10 mouse cellular contexts compared by ENCODE assay signal in genomic region chr6:77222849-77223638, GRCm38 (mm10). TPM values are rescaled to one million over a fixed set of nuclear protein-coding genes. Genes with fewer than 3 reads are reported as not detected.
DNase-seq lines count a peak whose midpoint lies in the region; ATAC-seq and TF ChIP-seq lines count a peak whose summit lies in the region.
"Had no signal": no experiment of that assay in that cellular context is flagged by ENCODE, and none has a peak within 500 bp of the region (broad histone marks: within the 10 kb centered on the region; RNA-seq: fewer than 3 reads in every experiment).

No protein-coding gene starts in this region.

- H3K4me1 ChIP-seq in kidney, embryonic 16.5 days (ENCODE audit: insufficient read depth, low read length): no peaks in the 10 kb centered on the region
- peaks cover 8% of the 10 kb centered on the region; the same call in 1 of the 2 replicates for H3K4me1 ChIP-seq in forebrain, postnatal 0 days (ENCODE audit: insufficient read depth)
- H3K4me1 ChIP-seq in stomach, postnatal 0 days (replicated peaks; ENCODE audit: control insufficient read depth, insufficient read depth): no peaks in the 10 kb centered on the region
- H3K4me1 ChIP-seq: heart, embryonic 15.5 days had no signal

- no peak overlapping the region for H3K9ac ChIP-seq in kidney, embryonic 16.5 days (replicated peaks; ENCODE audit: low read length)
- H3K9ac ChIP-seq in forebrain, postnatal 0 days: no peak overlapping the region
- no peak overlapping the region for H3K9ac ChIP-seq in stomach, postnatal 0 days (ENCODE audit: low read length)
- H3K9ac ChIP-seq: heart, embryonic 15.5 days; lung, embryonic 14.5 days had no signal

- H3K27ac ChIP-seq in kidney, embryonic 16.5 days (ENCODE audit: low read length): no peak overlapping the region
- no peak overlapping the region for H3K27ac ChIP-seq in forebrain, postnatal 0 days (ENCODE audit: low read depth, low read length)
- no peak overlapping the region for H3K27ac ChIP-seq in stomach, postnatal 0 days (replicated peaks)
- H3K27ac ChIP-seq: heart, embryonic 15.5 days had no signal

- no peak for DNase-seq in kidney, adult 9 months
- peak; percentile 73 for DNase-seq in forebrain, postnatal 0 days
- DNase-seq in left cerebral cortex, adult 11 months (ENCODE audit: low spot score): peak; percentile 47
- peak; percentile 40 for DNase-seq in right cerebral cortex, postnatal 14 days
- no peak for DNase-seq in gastrocnemius, postnatal 10 days
- no peak for DNase-seq in heart, adult 9 months (ENCODE audit: low spot score in 2 of 2)
- DNase-seq in stomach, postnatal 0 days (ENCODE audit: low spot score): no peak
- DNase-seq: lung, embryonic 14.5 days had no signal

- H3K9me3 ChIP-seq in kidney, embryonic 16.5 days (ENCODE audit: low read length): no peaks in the 10 kb centered on the region
- no peaks in the 10 kb centered on the region for H3K9me3 ChIP-seq in forebrain, postnatal 0 days (ENCODE audit: low read length)
- H3K9me3 ChIP-seq in stomach, postnatal 0 days (ENCODE audit: control insufficient read depth, low read length): no peaks in the 10 kb centered on the region
- H3K9me3 ChIP-seq: heart, embryonic 15.5 days had no signal

- H3K36me3 ChIP-seq in kidney, embryonic 16.5 days (ENCODE audit: insufficient read depth, low read length): no peaks in the 10 kb centered on the region
- no peaks in the 10 kb centered on the region for H3K36me3 ChIP-seq in forebrain, postnatal 0 days (ENCODE audit: insufficient read depth)
- no peaks in the 10 kb centered on the region for H3K36me3 ChIP-seq in stomach, postnatal 0 days (ENCODE audit: control insufficient read depth, insufficient read depth, low read length)
- H3K36me3 ChIP-seq: heart, embryonic 15.5 days had no signal

- TF ChIP-seq CTCF in forebrain, postnatal 0 days (IDR thresholded peaks at IDR 0.05; ENCODE audit: low read depth): no peak
- TF ChIP-seq CTCF in stomach, postnatal 0 days (IDR thresholded peaks at IDR 0.05; ENCODE audit: low read depth): no peak

- no peak for TF ChIP-seq EP300 in stomach, postnatal 0 days (optimal IDR thresholded peaks at IDR 0.05)

- no peak overlapping the region for H3K4me3 ChIP-seq in kidney, embryonic 16.5 days (ENCODE audit: low read length)
- H3K4me3 ChIP-seq in forebrain, postnatal 0 days (ENCODE audit: low read depth, low read length): no peak overlapping the region
- H3K4me3 ChIP-seq in stomach, postnatal 0 days (ENCODE audit: low read depth, low read length): no peak overlapping the region
- H3K4me3 ChIP-seq: heart, embryonic 15.5 days had no signal

- ATAC-seq in kidney, embryonic 16.5 days (ENCODE audit: low FRiP score, low TSS enrichment): peak; percentile 77
- peak; percentile 91 for ATAC-seq in forebrain, postnatal 0 days
- no peak for ATAC-seq in stomach, postnatal 0 days (ENCODE audit: low FRiP score, low TSS enrichment)

- no peak overlapping the region for H3K4me2 ChIP-seq in kidney, embryonic 16.5 days (replicated peaks; ENCODE audit: low read depth, low read length)
- peak overlapping the region; percentile 8; the same call in 1 of the 2 replicates for H3K4me2 ChIP-seq in forebrain, postnatal 0 days (ENCODE audit: low read depth)
- H3K4me2 ChIP-seq in stomach, postnatal 0 days (replicated peaks; ENCODE audit: low read depth): no peak overlapping the region
- H3K4me2 ChIP-seq: heart, embryonic 15.5 days; lung, embryonic 14.5 days had no signal

- no peaks in the 10 kb centered on the region for H3K27me3 ChIP-seq in kidney, embryonic 16.5 days (ENCODE audit: insufficient read depth, low read length)
- no peaks in the 10 kb centered on the region for H3K27me3 ChIP-seq in forebrain, postnatal 0 days (ENCODE audit: insufficient read depth, low read length)
- no peaks in the 10 kb centered on the region for H3K27me3 ChIP-seq in stomach, postnatal 0 days (ENCODE audit: control insufficient read depth, insufficient read depth, low read length)
- H3K27me3 ChIP-seq: heart, embryonic 15.5 days had no signal

- WGBS in kidney, embryonic 16.5 days: 55% methylated on average over 16 of the region's 16 CpGs
- 19% methylated on average over 16 of the region's 16 CpGs for WGBS in forebrain, postnatal 0 days
- 76% methylated on average over 16 of the region's 16 CpGs for WGBS in stomach, postnatal 0 days

RNA-seq across cellular contexts. Expression of gene Lrrtm1, which starts 19.4 kb away (rescaled TPM):
- 6.4 and 6.6 TPM in 2 replicates for polyA plus RNA-seq in kidney, embryonic 16.5 days (2015; fragmentation: Nextera tagmentation; extraction: Ambion mirVana)
- 52.2 and 55.3 TPM in 2 replicates for total RNA-seq in forebrain, postnatal 0 days (2014; rRNA removed)
- 74.1 and 74.7 TPM in 2 replicates for polyA plus RNA-seq in forebrain, postnatal 0 days (2015; fragmentation: Nextera tagmentation; extraction: Ambion mirVana)
- under 1 TPM; 0.40 to 0.54 TPM for total RNA-seq in gastrocnemius, postnatal 10 days (2021)
- 2.5 and 3.0 TPM in 2 replicates for polyA plus RNA-seq in stomach, postnatal 0 days (2015; fragmentation: Nextera tagmentation; extraction: Ambion mirVana)

Comparison
In these comparisons a context has a peak if more than half of its experiments do, and no peak if none do; other contexts are left out.
1. DNase-seq: peak in forebrain, postnatal 0 days (single experiment), left cerebral cortex, adult 11 months (single experiment) and right cerebral cortex, postnatal 14 days (single experiment); none in kidney, adult 9 months (single experiment), gastrocnemius, postnatal 10 days (single experiment), heart, adult 9 months (0 of 2) and stomach, postnatal 0 days (single experiment).